In genomic region chr12:4080311-4080710, GRCm38 (mm10) we compare ENCODE assay signal across 10 mouse cellular contexts. TPM values are rescaled to one million over a fixed set of nuclear protein-coding genes. Genes with fewer than 3 reads are reported as not detected.
DNase-seq lines count a peak whose midpoint lies in the region; ATAC-seq and TF ChIP-seq lines count a peak whose summit lies in the region.
"Had no signal": no experiment of that assay in that cellular context is flagged by ENCODE, and none has a peak within 500 bp of the region (broad histone marks: within the 10 kb centered on the region; RNA-seq: fewer than 3 reads in every experiment).

No protein-coding gene starts in this region.

- DNase-seq in heart, adult 2 months, result peak; percentile 55 to 86
- DNase-seq in WW6 (ENCODE audit: low read depth, low spot score), result peak; percentile 40
- peak; percentile 82 to 92 for DNase-seq in cerebellum, postnatal 36 days
- peak; percentile 81 to 89 for DNase-seq in heart, postnatal 10 days
- DNase-seq in left cerebral cortex, adult 8-10 months (ENCODE audit: low spot score in 2 of 2), result peak; percentile 57 to 94
- peak; percentile 78 for DNase-seq in neural tube, embryonic 11.5 days (ENCODE audit: low spot score)
- DNase-seq in testis, postnatal 14 days (ENCODE audit: low spot score), result peak; percentile 28

- no peaks in the 10 kb centered on the region for H3K9me3 ChIP-seq in heart, embryonic 11.5 days (replicated peaks; ENCODE audit: control insufficient read depth, low read length)
- no peaks in the 10 kb centered on the region for H3K9me3 ChIP-seq in neural tube, embryonic 11.5 days (ENCODE audit: control insufficient read depth, low read length)
- H3K9me3 ChIP-seq: embryonic facial prominence, embryonic 13.5 days; neural tube, embryonic 13.5 days had no signal

- intact Hi-C loops in heart, adult 2 months (cut with DNase I), result loop anchor here (1.0 to 5.0 kb wide), 3 partner anchors 42 to 418 kb away; partner anchors contain the start of gene Efr3b
- intact Hi-C loops in heart, postnatal 10 days (cut with DNase I), result loop anchor here (1.0 to 5.0 kb wide), 3 partner anchors 97 to 418 kb away; no protein-coding TSS in a partner anchor

- no peak overlapping the region for H3K4me3 ChIP-seq in heart, adult 2 months
- H3K4me3 ChIP-seq in heart, embryonic 11.5 days (ENCODE audit: low read depth, low read length), result no peak overlapping the region
- no peak overlapping the region for H3K4me3 ChIP-seq in neural tube, embryonic 11.5 days (ENCODE audit: low read depth, low read length)
- H3K4me3 ChIP-seq: embryonic facial prominence, embryonic 13.5 days; neural tube, embryonic 13.5 days had no signal

- H3K4me1 ChIP-seq in heart, adult 2 months (ENCODE audit: control insufficient read depth, insufficient read depth, low read length), result peaks cover 3% of the 10 kb centered on the region
- H3K4me1 ChIP-seq in heart, embryonic 11.5 days (ENCODE audit: control insufficient read depth, insufficient read depth, low read length), result no peaks in the 10 kb centered on the region; the same call in 1 of the 2 replicates
- no peaks in the 10 kb centered on the region; the same call in 1 of the 2 replicates for H3K4me1 ChIP-seq in neural tube, embryonic 11.5 days (ENCODE audit: control insufficient read depth, insufficient read depth, low read length)

- peak; percentile 95 for TF ChIP-seq CTCF in heart, adult 2 months (IDR thresholded peaks at IDR 0.05)

- H3K9ac ChIP-seq in heart, adult 2 months (ENCODE audit: low read depth, low read length), result no peak overlapping the region
- H3K9ac ChIP-seq in heart, embryonic 11.5 days (ENCODE audit: low read depth, low read length), result no peak overlapping the region
- H3K9ac ChIP-seq in neural tube, embryonic 11.5 days (ENCODE audit: low read length), result no peak overlapping the region
- H3K9ac ChIP-seq: embryonic facial prominence, embryonic 13.5 days; neural tube, embryonic 13.5 days had no signal

- no peaks in the 10 kb centered on the region for H3K79me2 ChIP-seq in heart, adult 2 months (replicated peaks; ENCODE audit: control insufficient read depth, insufficient read depth, low read length)

- TF ChIP-seq POLR2A in heart, adult 2 months (IDR thresholded peaks at IDR 0.05; ENCODE audit: insufficient read depth, low read depth, low read length), result no peak

- no peak for TF ChIP-seq EP300 in heart, adult 2 months (IDR thresholded peaks at IDR 0.05; ENCODE audit: insufficient read depth, low read depth, low read length)

- no peaks in the 10 kb centered on the region for H3K36me3 ChIP-seq in heart, adult 2 months (ENCODE audit: control insufficient read depth, insufficient read depth, low read length)
- no peaks in the 10 kb centered on the region for H3K36me3 ChIP-seq in heart, embryonic 11.5 days (ENCODE audit: control insufficient read depth, insufficient read depth, low read length)
- no peaks in the 10 kb centered on the region for H3K36me3 ChIP-seq in neural tube, embryonic 11.5 days (ENCODE audit: control insufficient read depth, insufficient read depth, low read length)
- H3K36me3 ChIP-seq: embryonic facial prominence, embryonic 13.5 days; neural tube, embryonic 13.5 days had no signal

- no peak overlapping the region for H3K27ac ChIP-seq in heart, adult 2 months
- H3K27ac ChIP-seq in heart, embryonic 11.5 days (ENCODE audit: low read depth, low read length), result no peak overlapping the region
- H3K27ac ChIP-seq in neural tube, embryonic 11.5 days (ENCODE audit: low read depth, low read length), result no peak overlapping the region
- H3K27ac ChIP-seq: embryonic facial prominence, embryonic 13.5 days; neural tube, embryonic 13.5 days had no signal

- WGBS in heart, adult 2 months, result 0% methylated on average over 2 of the region's 2 CpGs
- WGBS in heart, embryonic 11.5 days (ENCODE audit: insufficient replicate concordance), result 0% methylated on average over 2 of the region's 2 CpGs
- 0% methylated on average over 2 of the region's 2 CpGs for WGBS in neural tube, embryonic 11.5 days

- no peak for ATAC-seq in heart, embryonic 11.5 days (replicated peaks; ENCODE audit: insufficient number of reproducible peaks, low FRiP score, low TSS enrichment)
- no peak for ATAC-seq in neural tube, embryonic 11.5 days (ENCODE audit: insufficient read depth, low FRiP score, low TSS enrichment)

- no peak overlapping the region for H3K4me2 ChIP-seq in heart, embryonic 11.5 days
- no peak overlapping the region for H3K4me2 ChIP-seq in neural tube, embryonic 11.5 days (ENCODE audit: low read depth)
- H3K4me2 ChIP-seq: embryonic facial prominence, embryonic 13.5 days; neural tube, embryonic 13.5 days had no signal

- no peaks in the 10 kb centered on the region for H3K27me3 ChIP-seq in heart, adult 2 months (ENCODE audit: control insufficient read depth, insufficient read depth, low read length)
- no peaks in the 10 kb centered on the region for H3K27me3 ChIP-seq in heart, embryonic 11.5 days (ENCODE audit: control insufficient read depth, insufficient read depth, low read length)
- no peaks in the 10 kb centered on the region for H3K27me3 ChIP-seq in neural tube, embryonic 11.5 days (ENCODE audit: control insufficient read depth, insufficient read depth, low read length)
- H3K27me3 ChIP-seq: embryonic facial prominence, embryonic 13.5 days; neural tube, embryonic 13.5 days had no signal

RNA-seq across cellular contexts. Expression of gene Dnajc27, which starts 2.1 kb away (rescaled TPM):
- 1 to 10 TPM; 8.3 to 9.7 TPM for total RNA-seq in heart, adult 2 months (2021)
- polyA plus RNA-seq in heart, adult 2 months (2012; rRNA removed), result 7.0 and 14.0 TPM in 2 replicates
- 7.8 and 10.1 TPM in 2 replicates for polyA plus RNA-seq in heart, embryonic 11.5 days (2014; fragmentation: Nextera tagmentation; extraction: Ambion mirVana)
- total RNA-seq in heart, postnatal 10 days (2021), result 1 to 10 TPM; 6.8 to 7.3 TPM
- 100 to 1,000 TPM in 2 of 4 experiments, 10 to 100 TPM in 2; 90.1 to 105 (median 99.9) TPM for total RNA-seq in left cerebral cortex, adult 8-10 months (2022)
- polyA plus RNA-seq in neural tube, embryonic 11.5 days (2014; fragmentation: Nextera tagmentation; extraction: Ambion mirVana), result 11.0 and 11.6 TPM in 2 replicates

RNA-seq across cellular contexts. Expression of gene Efr3b, which starts 41.6 kb away (rescaled TPM):
- total RNA-seq in heart, adult 2 months (2021), result 1 to 10 TPM; 5.3 to 6.4 TPM
- polyA plus RNA-seq in heart, adult 2 months (2012; rRNA removed), result 9.9 and 11.1 TPM in 2 replicates
- 6.4 and 10.5 TPM in 2 replicates for polyA plus RNA-seq in heart, embryonic 11.5 days (2014; fragmentation: Nextera tagmentation; extraction: Ambion mirVana)
- total RNA-seq in heart, postnatal 10 days (2021), result 10 to 100 TPM in 1 of 2 experiments, 1 to 10 TPM in 1; 9.8 to 15.8 TPM
- 100 to 1,000 TPM; 116 to 119 (median 117) TPM for total RNA-seq in left cerebral cortex, adult 8-10 months (2022)
- 14.1 and 17.5 TPM in 2 replicates for polyA plus RNA-seq in neural tube, embryonic 11.5 days (2014; fragmentation: Nextera tagmentation; extraction: Ambion mirVana)

RNA-seq across cellular contexts. Expression of gene Adcy3, which starts 52.6 kb away (rescaled TPM):
- 1 to 10 TPM; 3.4 to 4.3 TPM for total RNA-seq in heart, adult 2 months (2021)
- polyA plus RNA-seq in heart, adult 2 months (2012; rRNA removed), result 4.7 and 4.8 TPM in 2 replicates
- polyA plus RNA-seq in heart, embryonic 11.5 days (2014; fragmentation: Nextera tagmentation; extraction: Ambion mirVana), result 3.8 TPM in 2 replicates
- total RNA-seq in heart, postnatal 10 days (2021), result 10 to 100 TPM in 1 of 2 experiments, 1 to 10 TPM in 1; 7.1 to 20.2 TPM
- 10 to 100 TPM; 49.8 to 53.5 (median 52.1) TPM for total RNA-seq in left cerebral cortex, adult 8-10 months (2022)
- 4.1 and 5.8 TPM in 2 replicates for polyA plus RNA-seq in neural tube, embryonic 11.5 days (2014; fragmentation: Nextera tagmentation; extraction: Ambion mirVana)

Comparison
In these comparisons a context has a peak if more than half of its experiments do, and no peak if none do; other contexts are left out.
1. DNase-seq: peak in every context shown above with its lines; median percentile 87 in cerebellum, postnatal 36 days; 85 in heart, postnatal 10 days; 78 in neural tube, embryonic 11.5 days; 76 in left cerebral cortex, adult 8-10 months; 70 in heart, adult 2 months; 40 in WW6; 28 in testis, postnatal 14 days.
2. RNA of gene Dnajc27, which starts 2.1 kb away (total RNA-seq): 90.1 to 105 TPM in left cerebral cortex, adult 8-10 months; 8.3 to 9.7 TPM in heart, adult 2 months and 6.8 to 7.3 TPM in heart, postnatal 10 days; every median in the first group is over 4 times any median in the second.
3. RNA of gene Efr3b, which starts 41.6 kb away (total RNA-seq): 116 to 119 TPM in left cerebral cortex, adult 8-10 months; 9.8 to 15.8 TPM in heart, postnatal 10 days and 5.3 to 6.4 TPM in heart, adult 2 months; every median in the first group is over 4 times any median in the second.